Mouse (Mus musculus) embryonic facial prominence, embryonic 14.5 days (tissue): Measurements from ENCODE around the gene Mmgt2. TPM values are rescaled to one million over a fixed set of nuclear protein-coding genes. Genes with fewer than 3 reads are reported as not detected.

Experiments used
- ATAC-seq: fragments of 200-750 bp; cut with Nextera tagmentation; 2 replicates; pipeline ENCODE4 v1.8.0; 2017; ENCODE audit warnings: low read depth, moderate number of reproducible peaks, moderate TSS enrichment
- DNase-seq: peaks from one replicate; pipeline ENCODE4 v3.0.0-alpha.2; 2015; ENCODE audit warnings: low spot score
- H3K27ac ChIP-seq: fragments of 300-500 bp; sonication (generic); replicated peaks from 2 replicates; pipeline ENCODE4 v1.5.1; 2014; ENCODE audit warnings: low read depth, mild to moderate bottlenecking, low read length, moderate library complexity
- H3K27me3 ChIP-seq: fragments of 300-500 bp; sonication (generic); replicated peaks from 2 replicates; pipeline ENCODE4 v1.6.1; 2014; ENCODE audit warnings: low read length; ENCODE audit not compliant: control insufficient read depth, insufficient read depth
- H3K36me3 ChIP-seq: fragments of 300-500 bp; sonication (generic); 2 replicates; pipeline ENCODE4 v1.6.1; 2014; ENCODE audit warnings: low read length, mixed read lengths; ENCODE audit not compliant: control insufficient read depth, insufficient read depth
- H3K4me1 ChIP-seq: fragments of 300-500 bp; sonication (generic); 2 replicates; pipeline ENCODE4 v1.6.1; 2014; ENCODE audit warnings: antibody characterized with exemption, low read length; ENCODE audit not compliant: control insufficient read depth, insufficient read depth
- H3K4me2 ChIP-seq: fragments of 300-500 bp; sonication (generic); 2 replicates; pipeline ENCODE4 v1.6.1; 2014; ENCODE audit warnings: low read depth, mild to moderate bottlenecking, low read length, moderate library complexity, mixed read lengths
- H3K4me3 ChIP-seq: fragments of 300-500 bp; sonication (generic); 2 replicates; pipeline ENCODE4 v1.5.1; 2014; ENCODE audit warnings: low read depth, mild to moderate bottlenecking, low read length
- H3K9ac ChIP-seq: fragments of 300-500 bp; sonication (generic); 2 replicates; pipeline ENCODE4 v1.6.1; 2014; ENCODE audit warnings: low read depth, mild to moderate bottlenecking, low read length, moderate library complexity, mixed read lengths
- H3K9me3 ChIP-seq: fragments of 300-500 bp; sonication (generic); 2 replicates; pipeline ENCODE4 v1.6.1; 2016; ENCODE audit warnings: low read length; ENCODE audit not compliant: control insufficient read depth
- WGBS: fragments of 180-500 bp; shearing (Covaris S2); extraction: QIAGEN DNeasy Blood & Tissue Kit; methylation state at CpG from one replicate; pipeline ENCODE4 v1.1.7; 2014; 5-methylcytosine and 5-hydroxymethylcytosine counted together
- polyA plus RNA-seq: library from polyadenylated mRNA; unstranded; fragments of >200 nt; fragmentation: Nextera tagmentation; extraction: Ambion mirVana; gene quantifications from 2 replicates; pipeline ENCODE4 v1.2.1, GENCODE M21; 2014

Gene Mmgt2
- polyA plus RNA-seq, result 48.4 and 54.3 TPM in 2 replicates

DNA sequence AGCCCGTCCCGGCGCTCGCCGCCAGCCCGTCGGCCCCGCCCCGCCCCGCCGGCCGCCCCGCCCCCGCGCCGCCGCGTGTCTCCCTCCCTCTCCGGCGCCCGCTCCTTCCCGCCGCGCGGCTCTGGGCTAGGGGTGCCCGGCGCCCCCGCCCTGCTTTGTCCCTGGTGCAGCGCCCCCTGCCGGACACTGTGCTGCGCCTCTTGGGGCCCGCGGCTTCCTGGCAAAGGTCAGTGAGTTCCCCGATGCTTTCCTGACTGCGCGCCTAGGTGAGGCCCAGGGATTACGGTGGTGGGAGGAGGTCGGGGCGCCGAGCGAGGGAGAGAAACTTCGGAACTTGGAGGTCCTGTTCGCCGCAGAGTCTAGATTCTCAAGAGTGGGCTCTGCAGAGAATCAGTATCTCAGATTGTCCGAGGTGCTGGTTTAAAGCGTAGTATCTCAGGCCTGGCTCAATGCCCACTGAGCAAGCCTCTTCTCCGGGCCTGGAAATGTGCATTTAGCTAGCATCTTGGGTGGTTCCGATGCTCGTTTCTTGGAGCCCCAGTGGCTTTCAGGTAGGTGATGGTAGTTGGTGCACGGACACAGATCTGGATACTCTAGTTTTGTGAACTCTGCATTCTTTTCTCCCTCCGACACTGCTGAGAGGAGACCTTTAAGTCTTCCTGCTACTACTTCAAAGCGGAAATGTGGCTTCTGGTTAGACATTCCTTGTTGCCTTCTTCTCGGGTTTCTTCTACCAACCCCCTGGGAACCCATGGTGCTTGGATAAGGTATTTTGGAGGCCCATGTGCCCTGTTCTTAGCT lies at the start of gene Mmgt2:
Mmgt2 (plus strand) TSS at position 74 of the 801 bp plus-strand sequence.
- peak; percentile 95 for DNase-seq
- H3K4me1 ChIP-seq, result peaks cover 34% of the 10 kb centered on the region
- H3K27me3 ChIP-seq, result no peaks in the 10 kb centered on the region
- H3K9ac ChIP-seq, result peak within 1 kb of the TSS; percentile 86
- peak within 1 kb of the TSS; percentile 73 for H3K4me3 ChIP-seq
- peak within 1 kb of the TSS; percentile 81 for H3K27ac ChIP-seq
- peak; percentile 90 for ATAC-seq
- 0% methylated on average over 17 of the region's 53 CpGs for WGBS
- H3K4me2 ChIP-seq, result peak within 1 kb of the TSS; percentile 90
- no peaks in the 10 kb centered on the region for H3K9me3 ChIP-seq
- H3K36me3 ChIP-seq, result peaks cover 5% of the 10 kb centered on the region

DNA sequence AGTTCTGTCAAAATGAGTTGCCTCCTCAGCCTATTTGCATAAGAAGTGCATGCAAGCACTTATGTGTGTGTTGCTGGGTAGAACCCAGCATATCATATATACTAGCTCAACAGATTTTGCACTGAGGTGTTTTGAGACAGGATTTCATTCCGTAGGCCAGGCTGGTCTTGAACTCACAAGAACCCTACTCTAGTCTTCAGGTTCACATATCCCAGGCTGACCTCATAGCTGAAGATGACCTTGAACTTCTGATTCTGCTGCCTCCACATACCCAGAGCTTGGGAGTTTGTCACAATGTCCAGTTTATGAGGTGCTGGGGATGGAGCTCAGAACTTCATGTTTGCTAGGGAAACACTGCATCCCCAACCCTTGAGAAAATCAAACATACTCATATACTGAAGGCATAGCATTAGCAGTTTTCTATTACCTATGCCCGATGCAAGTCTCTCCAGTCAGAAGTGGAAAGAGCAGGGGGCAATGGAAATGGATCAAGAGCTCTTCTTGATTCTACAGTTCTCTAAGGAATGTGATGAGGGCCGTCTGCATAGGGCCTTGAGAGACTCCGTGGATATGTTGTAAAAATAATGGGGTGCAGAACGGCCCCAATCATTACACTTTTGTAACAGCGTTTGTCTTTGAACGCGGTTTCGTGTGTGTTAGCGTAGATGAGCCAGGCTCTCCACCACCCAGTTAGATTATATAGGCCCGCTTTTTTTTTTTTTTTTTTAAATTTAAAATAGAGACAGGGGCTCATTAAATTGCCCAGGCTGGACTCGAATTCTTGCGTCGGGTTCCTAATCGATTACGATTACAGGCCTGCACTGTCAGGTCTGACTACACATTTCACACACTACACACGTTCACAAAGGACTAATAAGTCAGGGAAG lies 46.5 kb upstream of the Mmgt2 start:
- Histone ChIP-seq H3K27ac (peak overlapping the region; percentile 82), H3K4me1 (peaks cover 9% of the 10 kb centered on the region), H3K4me3 (peak overlapping the region; percentile 82), H3K9me3 (no peaks in the 10 kb centered on the region), H3K9ac (peak overlapping the region; percentile 97), H3K36me3 (peaks cover 36% of the 10 kb centered on the region), H3K4me2 (peak overlapping the region; percentile 71), H3K27me3 (no peaks in the 10 kb centered on the region)
- peak; percentile 0 for ATAC-seq
- DNase-seq, result no peak
- 14% methylated on average over 17 of the region's 17 CpGs for WGBS

DNA sequence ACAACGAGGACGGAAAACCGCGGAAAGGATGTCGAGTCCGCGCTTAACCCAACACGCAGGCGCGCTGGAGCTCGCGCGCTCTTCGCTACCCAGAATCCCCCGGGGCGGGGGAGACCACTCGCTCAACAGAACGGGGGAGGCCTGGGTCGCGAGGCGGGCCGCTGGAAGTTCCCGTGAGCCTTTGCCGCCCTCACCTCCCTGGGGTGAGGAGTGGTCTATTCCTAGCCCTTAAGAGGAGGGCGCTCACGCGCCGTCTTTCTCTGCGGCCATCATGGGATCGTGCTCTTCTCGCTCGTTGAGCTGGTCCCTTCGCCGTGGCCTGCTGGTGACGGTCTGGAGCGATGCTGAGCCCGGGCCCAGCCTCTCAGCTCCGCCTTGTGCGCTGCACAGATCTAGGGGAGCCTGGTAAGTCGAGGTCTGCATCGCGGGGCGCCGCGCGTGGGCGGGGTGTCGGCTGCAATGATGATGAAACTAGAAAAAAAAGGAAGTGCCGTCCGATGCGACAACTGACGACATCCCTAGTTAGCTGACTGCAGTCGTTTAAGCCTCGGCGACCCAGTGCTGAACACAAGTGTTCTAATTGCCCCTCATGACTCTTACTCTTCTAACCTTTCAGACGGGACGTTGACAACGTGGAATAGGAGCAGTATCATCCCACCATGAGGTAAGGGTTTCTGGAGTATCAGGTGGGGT lies 45.7 kb upstream of the Mmgt2 start:
- peak overlapping the region; percentile 71 for H3K4me2 ChIP-seq
- peaks cover 9% of the 10 kb centered on the region for H3K4me1 ChIP-seq
- ATAC-seq (peak; percentile 94), DNase-seq (peak; percentile 99)
- H3K9ac ChIP-seq, result peak overlapping the region; percentile 97
- H3K27me3 ChIP-seq, result no peaks in the 10 kb centered on the region
- H3K36me3 ChIP-seq, result peaks cover 44% of the 10 kb centered on the region
- peak overlapping the region; percentile 93 for H3K27ac ChIP-seq
- H3K9me3 ChIP-seq, result no peaks in the 10 kb centered on the region
- WGBS, result 0% methylated on average over 47 of the region's 58 CpGs
- peak overlapping the region; percentile 82 for H3K4me3 ChIP-seq

GRCm38 (mm10) chr11:62603312-62604056 lies 45.0 kb upstream of the Mmgt2 start:
- H3K4me2 ChIP-seq, result peak overlapping the region; percentile 71
- peak overlapping the region; percentile 82 for H3K4me3 ChIP-seq
- peaks cover 51% of the 10 kb centered on the region for H3K36me3 ChIP-seq
- peak overlapping the region; percentile 93 for H3K27ac ChIP-seq
- peaks cover 9% of the 10 kb centered on the region for H3K4me1 ChIP-seq
- peak overlapping the region; percentile 97 for H3K9ac ChIP-seq
- H3K27me3 ChIP-seq, result no peaks in the 10 kb centered on the region
- WGBS, result under 1% methylated on average over 13 of the region's 13 CpGs
- DNase-seq (peak; percentile 53), ATAC-seq (no peak)
- no peaks in the 10 kb centered on the region for H3K9me3 ChIP-seq

GRCm38 (mm10) chr11:62604123-62604706 lies 44.2 kb upstream of the Mmgt2 start:
- no peaks in the 10 kb centered on the region for H3K9me3 ChIP-seq
- H3K4me1 ChIP-seq, result peaks cover 9% of the 10 kb centered on the region
- ATAC-seq, result no peak
- WGBS, result 11% methylated on average over 5 of the region's 5 CpGs
- no peaks in the 10 kb centered on the region for H3K27me3 ChIP-seq
- no peak for DNase-seq
- H3K27ac ChIP-seq, result peak overlapping the region; percentile 93
- peak overlapping the region; percentile 82 for H3K4me3 ChIP-seq
- peaks cover 58% of the 10 kb centered on the region for H3K36me3 ChIP-seq
- H3K9ac ChIP-seq, result peak overlapping the region; percentile 97
- peak overlapping the region; percentile 71 for H3K4me2 ChIP-seq

DNA sequence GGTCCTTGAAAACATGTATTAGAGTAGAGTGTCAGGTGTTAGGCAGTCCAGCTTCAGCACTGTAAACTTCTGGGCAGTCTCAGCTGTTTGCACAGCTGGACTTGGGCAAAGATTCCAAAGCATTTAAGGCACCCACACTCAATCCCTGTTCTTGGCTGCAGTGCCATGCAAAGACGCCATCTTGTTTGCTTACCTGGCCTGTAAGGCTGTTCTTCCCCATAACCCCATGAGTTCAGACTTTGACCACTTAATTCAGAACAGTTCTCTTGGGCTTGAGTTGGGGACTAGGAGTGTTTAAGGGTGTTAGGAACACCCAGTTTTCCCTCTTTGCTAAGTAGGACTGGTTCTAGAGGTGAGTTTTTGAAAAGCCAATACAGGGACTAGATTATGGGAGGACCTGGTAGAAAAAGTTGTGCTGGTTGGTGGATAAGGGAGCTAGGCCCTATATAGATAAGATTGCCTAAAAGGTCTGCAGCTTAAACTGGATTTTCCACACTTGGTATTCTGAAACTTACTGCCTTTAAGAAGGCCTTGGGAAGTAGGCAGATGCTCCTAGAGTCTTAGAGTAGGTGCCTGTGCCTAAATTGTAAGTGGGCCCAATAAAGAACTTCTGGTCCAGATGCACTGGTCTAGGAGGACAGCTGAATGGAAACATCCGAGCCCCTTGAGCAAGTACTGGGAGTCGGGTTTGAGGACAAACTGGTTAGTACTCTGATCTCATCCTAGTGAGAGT lies 43.4 kb upstream of the Mmgt2 start:
- peaks cover 65% of the 10 kb centered on the region for H3K36me3 ChIP-seq
- WGBS, result 22% methylated on average over 3 of the region's 3 CpGs
- H3K4me3 ChIP-seq, result peak overlapping the region; percentile 82
- H3K27me3 ChIP-seq, result no peaks in the 10 kb centered on the region
- H3K9ac ChIP-seq, result peak overlapping the region; percentile 97
- peaks cover 9% of the 10 kb centered on the region for H3K4me1 ChIP-seq
- H3K4me2 ChIP-seq, result peak overlapping the region; percentile 71
- peak overlapping the region; percentile 56; the same call in 1 of the 2 replicates for H3K27ac ChIP-seq
- DNase-seq (no peak), ATAC-seq (no peak)
- H3K9me3 ChIP-seq, result no peaks in the 10 kb centered on the region

- H3K4me3 ChIP-seq, result peak overlapping the region; percentile 13; the same call in 1 of the 2 replicates
Observed at GRCm38 (mm10) chr11:62605619-62606298, 42.7 kb upstream of the Mmgt2 start.

More at GRCm38 (mm10) chr11:62605619-62606298, 42.7 kb upstream of the Mmgt2 start:
- H3K4me1 ChIP-seq, result peaks cover 9% of the 10 kb centered on the region
- H3K27ac ChIP-seq, result peak overlapping the region; percentile 56; the same call in 1 of the 2 replicates
- H3K9ac ChIP-seq, result peak overlapping the region; percentile 28; the same call in 1 of the 2 replicates
- H3K4me2 ChIP-seq, result peak overlapping the region; percentile 71; the same call in 1 of the 2 replicates
- DNase-seq (no peak), ATAC-seq (no peak)
- 35% methylated on average over 10 of the region's 10 CpGs for WGBS
- peaks cover 72% of the 10 kb centered on the region for H3K36me3 ChIP-seq
- no peaks in the 10 kb centered on the region for H3K27me3 ChIP-seq
- H3K9me3 ChIP-seq, result no peaks in the 10 kb centered on the region
